Mouse (Mus musculus) liver, embryonic 18 days (tissue): Measurements from ENCODE around the gene Tax1bp3. TPM values are rescaled to one million over a fixed set of nuclear protein-coding genes. Genes with fewer than 3 reads are reported as not detected.

ENCODE experiments used
- polyA plus RNA-seq: library from polyadenylated mRNA; depleted of rRNA; stranded (reverse); fragments of >200 nt; gene quantifications from 2 replicates; pipeline ENCODE4 v1.2.3, GENCODE M21; 2012; rRNA removed

The Tax1bp3 gene
- polyA plus RNA-seq, result 15.3 and 18.9 TPM in 2 replicates

GRCm38 (mm10) chr11:73176608-73177508 is at the start of gene Tax1bp3, which contains the start of gene Emc6:
TSS of gene Tax1bp3 (plus strand) at chr11:73177083.
TSS of gene Emc6 (minus strand) at chr11:73177037.

DNA sequence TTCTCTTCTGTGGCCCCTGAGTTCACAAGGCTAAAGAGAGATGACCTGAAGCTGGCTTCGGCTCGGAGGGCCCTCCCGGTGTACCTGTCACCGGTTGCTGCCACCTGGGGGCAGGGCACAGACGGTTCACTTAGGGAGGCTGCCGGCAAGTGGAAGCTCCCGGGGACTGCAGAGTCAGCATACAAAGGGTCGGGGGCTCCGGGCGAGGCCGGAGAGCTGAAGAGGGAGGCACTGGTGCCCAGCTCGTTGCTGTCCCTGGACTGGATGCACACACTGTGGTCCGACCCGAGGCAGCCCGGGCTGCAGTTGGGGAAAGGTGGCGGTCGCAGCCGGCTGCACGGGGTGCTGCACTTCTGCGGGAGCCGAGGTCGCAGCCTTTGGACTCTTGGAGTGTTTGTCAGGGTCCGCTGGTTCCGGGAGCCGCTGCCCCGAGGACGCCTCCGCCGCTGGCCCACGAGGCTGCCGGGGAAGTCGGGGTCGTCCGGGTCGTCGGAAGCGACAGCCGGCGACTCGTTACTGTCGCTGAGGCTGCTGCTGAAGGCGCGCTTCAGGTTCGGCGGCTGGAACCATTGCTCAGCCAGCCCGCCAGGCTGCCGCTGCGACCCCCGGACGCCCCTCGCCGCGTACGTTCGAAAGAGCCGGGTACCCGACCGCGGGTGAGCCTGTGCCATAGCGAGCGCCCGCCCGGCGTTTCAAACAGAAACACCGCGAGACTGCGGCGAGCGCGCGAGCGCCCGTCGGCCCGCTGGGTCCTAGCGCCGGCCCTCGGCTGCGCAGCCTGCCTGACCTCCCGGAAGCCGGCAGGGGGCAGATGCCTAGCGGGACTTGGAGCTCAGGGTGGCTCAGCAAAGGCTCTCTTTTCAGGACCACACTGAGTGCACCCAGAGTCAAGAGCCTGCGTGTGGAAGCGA is 39.0 kb upstream of the Tax1bp3 start, which contains the start of gene Haspin:
TSS of gene Haspin (minus strand) at position 704 of the 911 bp plus-strand sequence.

DNA sequence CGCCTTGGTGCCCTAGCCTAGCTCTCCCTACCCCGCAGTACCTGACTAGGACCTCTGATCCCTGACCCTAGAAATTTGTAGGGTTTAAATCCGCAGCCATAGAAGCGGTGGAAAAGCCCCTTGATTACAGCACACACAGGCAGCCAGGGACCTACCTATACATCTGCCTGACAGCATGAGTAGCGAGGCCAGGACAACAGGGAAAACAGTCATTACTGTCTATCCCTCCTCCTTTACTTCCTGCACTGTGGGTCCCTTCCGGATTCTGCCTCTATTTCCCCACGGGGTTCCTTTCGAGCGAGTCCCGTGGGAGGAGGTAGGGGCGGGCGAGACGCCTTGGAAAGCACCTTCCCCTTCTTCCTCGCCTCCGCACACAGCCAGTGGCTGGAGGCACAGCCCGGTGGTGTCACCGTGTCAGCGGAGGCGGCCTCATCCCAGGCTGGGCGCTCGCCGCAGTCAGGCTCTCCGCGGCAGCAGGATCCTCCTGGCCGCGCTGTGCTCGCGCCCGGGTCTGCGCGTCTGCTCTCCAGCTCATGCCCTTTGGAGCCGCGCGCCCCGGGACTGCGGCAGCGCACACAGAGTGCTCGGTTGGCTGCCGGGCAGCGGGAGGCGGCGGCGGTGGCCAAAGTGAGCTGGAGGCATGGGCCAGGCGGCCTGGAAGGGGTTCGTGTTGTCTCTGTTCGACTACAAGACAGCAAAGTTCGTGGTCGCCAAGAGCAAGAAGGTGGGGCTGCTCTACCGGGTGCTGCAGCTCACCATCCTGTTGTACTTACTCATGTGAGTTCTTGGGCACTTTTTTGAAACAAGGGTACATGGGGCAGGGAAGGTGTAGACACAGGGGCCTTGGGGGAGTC is 16.7 kb upstream of the Tax1bp3 start, which contains the start of gene P2rx5:
TSS of gene P2rx5 (plus strand) at position 465 of the 854 bp plus-strand sequence.

GRCm38 (mm10) chr11:73198603-73199229 is 21.8 kb downstream of the Tax1bp3 start, which contains the start of gene Ctns:
TSS of gene Ctns (minus strand) at chr11:73199042.

DNA sequence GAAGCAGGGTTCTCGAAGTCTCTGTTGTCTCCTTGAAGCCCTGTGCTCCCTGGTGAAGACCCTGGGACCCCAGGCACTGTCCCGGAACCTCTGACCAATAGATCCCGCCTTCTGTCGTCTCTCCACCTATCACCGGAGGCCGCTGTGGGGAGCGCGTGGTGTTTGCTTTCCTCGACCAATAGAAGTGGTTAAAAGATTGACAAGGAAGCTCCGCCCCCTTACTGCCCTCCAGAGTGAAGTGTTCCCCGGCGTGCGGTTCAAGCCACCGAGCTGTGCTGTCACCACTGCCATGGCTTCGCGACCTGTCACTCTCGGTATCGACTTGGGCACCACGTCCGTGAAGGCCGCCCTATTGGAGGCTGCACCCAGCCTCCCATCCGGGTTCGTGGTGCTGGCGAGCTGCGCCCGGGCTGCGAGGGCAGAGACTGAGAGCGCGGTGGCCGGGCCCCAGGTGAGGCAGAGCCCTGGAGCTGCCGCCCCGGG is 22.4 kb downstream of the Tax1bp3 start, which contains the start of gene Shpk:
TSS of gene Shpk (plus strand) at position 231 of the 483 bp plus-strand sequence.

Other genes starting within 250 kb of the Tax1bp3 start
- 12.5 and 14.7 TPM in 2 replicates for gene Atp2a3, start 215.9 kb upstream of the Tax1bp3 start, polyA plus RNA-seq
- 5.1 and 5.6 TPM in 2 replicates for gene P2rx1, start 178.0 kb upstream of the Tax1bp3 start, polyA plus RNA-seq
- gene Camkk1, start 158.1 kb upstream of the Tax1bp3 start, polyA plus RNA-seq, result 1.00 and 1.2 TPM in 2 replicates
- gene Ncbp3, start 129.3 kb upstream of the Tax1bp3 start, polyA plus RNA-seq, result 1.8 TPM in 2 replicates
- 0.16 and 0.22 TPM in 2 replicates for gene Itgae, start 86.5 kb upstream of the Tax1bp3 start, polyA plus RNA-seq
- 2.7 and 2.9 TPM in 2 replicates for gene Haspin, start 38.8 kb upstream of the Tax1bp3 start, polyA plus RNA-seq
- gene P2rx5, start 16.7 kb upstream of the Tax1bp3 start, polyA plus RNA-seq, result 0.09 and 0.14 TPM in 2 replicates
- gene Emc6, start within 50 bp of the Tax1bp3 start, polyA plus RNA-seq, result 61.5 and 63.4 TPM in 2 replicates
- 5.9 TPM in 2 replicates for gene Ctns, start 22.0 kb downstream of the Tax1bp3 start, polyA plus RNA-seq
- gene Shpk, start 22.4 kb downstream of the Tax1bp3 start, polyA plus RNA-seq, result 5.4 and 5.6 TPM in 2 replicates
- gene Trpv1, start 57.2 kb downstream of the Tax1bp3 start, polyA plus RNA-seq, result 0.29 and 0.50 TPM in 2 replicates
- 0.02 TPM in 2 replicates for gene Trpv3, start 90.3 kb downstream of the Tax1bp3 start, polyA plus RNA-seq
- gene Aspa, start 152.5 kb downstream of the Tax1bp3 start, polyA plus RNA-seq, result 6.0 and 6.2 TPM in 2 replicates
- gene Gm49340, start 152.7 kb downstream of the Tax1bp3 start, polyA plus RNA-seq, result 0.18 and 0.23 TPM in 2 replicates
- gene Spata22, start 152.7 kb downstream of the Tax1bp3 start, polyA plus RNA-seq, result 4.5 and 5.3 TPM in 2 replicates
- 0.54 and 0.66 TPM in 2 replicates for gene Olfr20, start 173.7 kb downstream of the Tax1bp3 start, polyA plus RNA-seq
- not detected in 2 replicates for gene Olfr376, start 194.2 kb downstream of the Tax1bp3 start, polyA plus RNA-seq
- gene Olfr1, start 222.5 kb downstream of the Tax1bp3 start, polyA plus RNA-seq, result not detected in 2 replicates